Mouse (Mus musculus) cortical plate, adult 2 months (tissue): Measurements from ENCODE around the gene Pakap.

Source experiments
- CTCF ChIP-seq: fragments of 200-500 bp; IDR thresholded peaks from 2 replicates; pipeline ENCODE4 v1.5.1; 2011; ENCODE audit warnings: mild to moderate bottlenecking, control low read depth, low read length; ENCODE audit not compliant: insufficient read depth; ENCODE audit errors: extremely low read depth
- POLR2A ChIP-seq: fragments of 200-500 bp; IDR thresholded peaks from 2 replicates; pipeline ENCODE4 v1.6.1; 2011; ENCODE audit warnings: mild to moderate bottlenecking, low read length, control low read depth; ENCODE audit not compliant: insufficient read depth; ENCODE audit errors: extremely low read depth

DNA sequence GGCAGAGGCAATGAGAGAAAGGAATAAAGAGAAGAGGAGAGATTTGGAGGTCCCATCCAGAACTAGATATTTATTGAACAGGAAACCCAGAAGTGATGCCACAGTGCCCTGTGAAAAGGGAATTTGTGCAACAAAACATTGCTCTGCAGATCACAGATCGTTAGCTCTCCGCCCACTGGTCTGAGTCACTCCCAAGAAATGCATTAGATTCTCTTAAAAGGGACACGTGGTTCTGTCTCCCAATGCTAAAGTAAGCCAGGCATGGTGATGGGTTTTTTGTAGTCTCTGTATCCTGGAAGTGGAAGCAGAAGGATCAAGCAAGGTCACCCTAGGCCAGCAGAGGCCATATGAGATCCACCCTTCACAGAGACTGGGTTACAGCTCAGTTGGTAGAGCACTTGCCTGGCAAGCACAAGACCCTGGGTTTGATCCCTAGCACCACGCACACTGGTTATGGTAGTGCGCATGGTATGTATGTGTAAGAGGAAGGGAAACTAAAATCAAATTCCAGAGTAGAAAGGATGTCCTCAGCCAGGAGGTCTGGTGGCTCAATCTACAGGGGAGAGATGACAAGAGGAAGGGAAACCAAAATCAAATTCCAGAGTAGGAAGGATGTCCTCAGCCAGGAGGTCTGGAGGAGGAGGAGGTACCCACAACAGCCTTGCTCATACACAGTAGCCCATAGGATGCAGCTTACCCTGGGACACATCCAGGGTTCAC, 84.4 kb downstream of the Pakap start:
- no peak for TF ChIP-seq CTCF
- no peak for TF ChIP-seq POLR2A
